Mouse (Mus musculus): ENCODE measurements around the gene Fgfr4.

Fgfr4 gene

DNA sequence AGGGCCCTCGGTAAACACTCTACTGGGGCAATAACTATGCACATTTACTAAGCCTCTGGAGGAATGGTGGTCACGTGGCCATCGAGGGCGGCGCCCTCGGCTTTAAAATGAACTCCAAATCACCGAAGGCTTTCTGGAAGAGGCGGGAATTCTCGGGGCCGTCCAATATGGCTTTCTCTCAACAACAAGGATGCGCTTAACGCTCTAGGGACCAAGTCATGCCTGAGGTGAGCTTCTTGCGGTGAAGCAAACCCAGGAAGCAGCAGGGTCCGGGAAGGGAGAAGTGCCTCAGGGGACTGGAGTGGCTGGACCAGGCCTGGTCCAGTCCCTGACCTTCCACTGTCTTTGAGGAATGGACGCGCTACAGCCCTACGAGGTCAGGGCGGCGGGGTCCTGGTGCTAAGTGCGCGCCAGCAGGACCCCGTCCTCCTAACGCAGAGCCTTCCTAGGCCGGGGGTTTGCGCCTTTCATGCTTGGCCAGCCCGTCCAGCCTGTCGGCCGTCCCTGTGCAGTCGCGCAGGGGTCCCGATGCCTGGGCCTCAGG is 57.3 kb downstream of the Fgfr4 start, which contains the start of gene Nsd1:
Gene Nsd1, plus strand, starts transcription at position 134 of the 544 bp plus-strand sequence.
- DNase-seq (ENCODE audit: low read depth, low spot score), result peak; percentile 31

DNA sequence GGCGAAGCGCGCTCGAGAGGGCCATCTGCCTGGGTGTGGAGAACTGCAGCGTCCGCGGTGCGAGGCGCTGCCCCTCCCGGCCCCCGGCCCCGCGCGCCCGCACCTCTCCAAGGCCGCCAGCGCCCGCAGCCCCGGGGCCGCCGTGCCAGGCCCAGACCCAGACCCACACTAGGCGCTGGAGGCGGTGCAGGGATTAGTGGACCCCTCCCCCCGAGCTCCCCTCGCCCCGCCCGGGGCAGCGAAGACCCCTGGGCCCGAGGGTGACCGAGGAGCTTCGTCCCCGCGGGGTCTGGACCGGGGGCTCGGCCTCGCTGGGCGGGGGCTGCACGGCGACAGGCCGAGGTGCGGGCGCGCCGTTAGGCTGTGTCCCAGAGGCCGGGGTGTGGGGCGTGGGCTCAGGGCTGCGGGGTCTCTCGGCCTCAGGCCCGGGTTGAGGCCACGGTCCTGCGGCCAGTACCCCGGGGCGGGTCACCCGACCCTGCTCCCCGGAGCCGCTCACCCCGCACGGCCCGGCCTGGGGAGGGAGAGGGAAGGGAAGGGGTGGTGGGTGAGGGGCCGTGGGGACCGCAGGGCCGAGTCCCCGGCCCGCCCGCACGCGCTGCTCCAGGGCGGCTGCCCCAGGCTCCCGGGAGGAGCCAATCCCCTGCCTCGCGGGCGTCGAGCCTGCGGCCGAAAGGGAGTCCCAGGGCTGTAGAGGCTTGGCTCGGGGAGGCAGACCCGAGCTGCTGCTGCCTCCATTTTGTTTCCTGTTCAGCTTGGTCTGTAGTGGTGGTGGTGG is 57.9 kb downstream of the Fgfr4 start:
- DNase-seq (ENCODE audit: low read depth, low spot score), result peak; percentile 72

DNA sequence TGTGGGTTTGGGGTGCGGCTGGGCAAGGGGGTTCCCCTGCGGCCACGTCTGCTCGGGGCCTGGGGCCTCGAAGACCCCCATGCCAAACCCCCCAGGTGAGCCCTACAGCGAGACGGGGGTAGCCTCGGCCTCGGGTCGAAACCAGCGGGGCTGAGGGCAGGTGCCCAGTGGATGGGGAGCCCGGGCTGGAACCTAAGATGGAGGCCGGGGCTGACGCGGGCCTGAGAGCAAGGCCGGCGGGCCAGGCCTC is 58.5 kb downstream of the Fgfr4 start:
- DNase-seq (ENCODE audit: low read depth, low spot score), result no peak

DNA sequence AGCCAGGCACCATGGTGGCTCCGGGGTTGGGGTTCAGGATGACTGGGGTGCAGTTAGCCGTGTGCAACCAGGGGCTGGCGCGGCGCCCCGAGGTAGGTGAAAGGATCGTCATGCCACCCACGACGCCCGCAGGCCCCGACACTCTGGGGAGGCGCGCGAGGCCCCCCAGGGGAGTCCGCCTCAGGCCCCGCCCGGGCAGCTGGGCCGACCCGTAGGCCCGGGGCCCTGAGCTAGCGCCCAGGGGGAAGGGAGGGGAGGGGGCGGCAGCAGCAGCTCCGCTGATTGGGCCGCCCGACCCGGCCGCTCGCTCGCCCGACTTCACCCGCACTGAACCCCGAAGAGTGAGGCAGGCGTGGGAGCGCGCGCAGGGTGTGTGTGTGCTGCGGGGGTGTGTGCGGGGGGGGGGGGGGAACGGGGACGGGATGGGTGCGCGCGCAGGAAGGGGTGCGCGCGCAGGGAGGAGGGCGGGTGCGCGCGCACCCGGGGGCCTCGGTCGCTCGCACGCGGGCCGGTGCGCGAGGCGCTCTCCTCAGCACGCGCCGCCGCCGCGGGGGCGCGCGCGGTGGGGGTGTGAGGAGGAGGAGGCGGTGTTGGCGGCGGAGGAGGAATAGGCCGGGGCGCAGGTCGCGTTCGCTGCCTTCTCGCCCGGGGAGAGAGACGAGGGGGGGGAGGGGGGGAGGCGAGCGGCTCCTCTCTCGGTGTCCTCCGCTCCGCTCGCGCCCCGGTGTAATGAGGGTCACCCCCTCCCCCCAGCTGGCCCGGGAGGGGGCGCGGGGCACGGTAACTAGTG is 59.0 kb downstream of the Fgfr4 start:
- peak; percentile 97 for DNase-seq (ENCODE audit: low read depth, low spot score)

DNA sequence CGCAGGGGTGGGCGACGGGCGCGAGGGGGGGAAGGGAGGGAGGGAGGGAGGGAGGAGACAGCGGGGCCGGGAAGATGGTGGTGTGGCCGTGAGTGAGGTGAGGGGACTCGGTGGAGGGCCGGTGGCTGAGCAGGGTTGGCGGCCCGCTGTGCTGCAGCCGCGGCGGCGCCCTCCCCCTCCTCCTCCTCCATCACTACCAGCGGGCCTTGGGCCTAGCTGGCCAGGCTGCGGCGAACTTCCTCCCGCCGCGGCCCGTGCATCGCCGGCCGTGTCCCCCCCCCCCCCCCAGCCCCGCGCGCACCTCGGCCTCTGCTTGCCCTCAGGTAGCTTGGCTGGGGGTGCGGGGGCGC is 59.5 kb downstream of the Fgfr4 start:
- DNase-seq (ENCODE audit: low read depth, low spot score), result no peak

DNA sequence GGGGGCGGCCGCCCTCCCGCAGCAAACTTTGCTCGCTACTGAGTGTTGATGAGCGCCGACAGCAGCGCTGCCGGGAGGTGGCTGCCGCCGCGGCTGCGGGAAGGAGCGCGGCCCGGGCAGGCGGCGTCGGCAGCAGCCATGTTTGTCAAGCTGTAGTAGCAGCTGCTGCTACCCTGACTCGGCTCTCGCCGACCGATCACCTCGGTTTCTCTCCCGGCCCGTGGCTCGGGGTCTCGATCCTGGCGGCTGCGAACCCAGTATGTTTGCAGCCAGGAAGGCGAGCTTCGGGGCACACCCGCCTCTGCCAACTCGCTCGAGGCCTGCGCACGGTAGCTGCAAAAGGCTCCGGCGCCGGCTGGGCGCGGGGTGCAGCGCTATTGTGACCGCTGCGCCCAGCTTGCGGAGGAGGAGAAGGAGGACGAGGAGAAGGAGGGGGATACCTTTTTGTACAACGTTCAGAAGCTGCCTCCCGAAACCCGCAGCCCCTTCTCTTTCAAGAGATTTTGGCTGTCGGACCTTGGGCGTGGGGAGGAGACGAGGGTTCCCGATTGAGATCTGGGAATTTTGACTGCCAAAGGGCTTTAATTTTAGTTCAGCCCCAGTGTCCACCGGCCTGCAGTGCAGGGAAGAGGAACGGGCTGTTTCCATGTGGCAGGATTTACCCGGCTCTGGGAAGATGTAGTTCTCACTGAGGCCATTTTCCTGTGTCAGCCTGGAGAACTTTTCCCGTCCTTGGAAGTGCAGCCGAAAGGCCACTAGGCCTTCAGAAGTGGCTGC is 60.1 kb downstream of the Fgfr4 start:
- peak; percentile 50 for DNase-seq (ENCODE audit: low read depth, low spot score)

DNA sequence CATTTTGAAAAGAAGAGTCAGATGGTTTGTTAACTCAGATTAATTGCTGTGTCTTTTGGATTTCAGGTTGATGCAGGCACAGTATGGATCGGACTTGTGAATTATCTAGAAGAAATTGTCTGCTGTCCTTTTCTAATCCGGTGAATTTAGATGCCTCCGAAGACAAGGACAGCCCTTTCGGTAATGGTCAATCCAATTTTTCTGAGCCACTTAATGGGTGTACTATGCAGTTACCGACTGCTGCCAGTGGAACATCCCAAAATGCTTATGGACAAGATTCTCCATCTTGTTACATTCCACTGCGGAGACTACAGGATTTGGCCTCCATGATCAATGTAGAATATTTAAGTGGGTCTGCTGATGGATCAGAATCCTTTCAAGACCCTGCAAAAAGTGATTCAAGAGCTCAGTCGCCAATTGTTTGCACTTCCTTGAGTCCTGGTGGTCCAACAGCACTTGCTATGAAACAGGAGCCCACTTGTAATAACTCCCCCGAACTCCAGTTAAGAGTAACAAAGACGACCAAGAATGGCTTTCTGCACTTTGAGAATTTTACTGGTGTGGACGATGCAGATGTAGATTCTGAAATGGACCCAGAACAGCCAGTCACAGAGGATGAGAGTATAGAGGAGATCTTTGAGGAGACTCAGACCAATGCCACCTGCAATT is 60.8 kb downstream of the Fgfr4 start:
- DNase-seq (ENCODE audit: low read depth, low spot score), result no peak
